Mouse (Mus musculus) kidney, adult 2 months (tissue): ENCODE data around the gene Krt87. TPM values are rescaled to one million over a fixed set of nuclear protein-coding genes. Genes with fewer than 3 reads are reported as not detected.

Source experiments
- DNase-seq: peaks from one replicate; pipeline ENCODE4 v3.0.0; 2021
- H3K27ac ChIP-seq: fragments of 200-500 bp; 2 replicates; pipeline ENCODE4 v1.5.1; 2012; ENCODE audit warnings: low read depth, low read length, control low read depth, inconsistent platforms; ENCODE audit not compliant: insufficient read depth
- H3K27me3 ChIP-seq: fragments of 200-500 bp; replicated peaks from 2 replicates; pipeline ENCODE4 v1.6.1; 2012; ENCODE audit warnings: mild to moderate bottlenecking, moderate library complexity, low read length, inconsistent platforms; ENCODE audit not compliant: control insufficient read depth, insufficient read depth
- H3K36me3 ChIP-seq: fragments of 200-500 bp; 2 replicates; pipeline ENCODE4 v1.6.1; 2012; ENCODE audit warnings: mild to moderate bottlenecking, moderate library complexity, low read length, inconsistent platforms; ENCODE audit not compliant: control insufficient read depth, insufficient read depth
- H3K4me1 ChIP-seq: fragments of 200-500 bp; 2 replicates; pipeline ENCODE4 v1.6.1; 2011; ENCODE audit warnings: low read length; ENCODE audit not compliant: control insufficient read depth, insufficient read depth
- H3K4me3 ChIP-seq: fragments of 200-500 bp; 2 replicates; pipeline ENCODE4 v1.5.1; 2011; ENCODE audit warnings: mild to moderate bottlenecking, low read depth, low read length, control low read depth; ENCODE audit not compliant: insufficient read depth
- CTCF ChIP-seq: fragments of 200-500 bp; conservative IDR thresholded peaks from 2 replicates; pipeline ENCODE4 v1.5.1; 2011; ENCODE audit warnings: low read depth, mild to moderate bottlenecking, control low read depth, low read length, moderate library complexity, mixed read lengths; ENCODE audit not compliant: insufficient read depth, insufficient read length
- POLR2A ChIP-seq: fragments of 200-500 bp; IDR thresholded peaks from one replicate; pipeline ENCODE4 v1.6.1; 2011; ENCODE audit warnings: low read depth, low read length, control low read depth
- WGBS: fragments of 180-500 bp; shearing (Covaris S2); methylation state at CpG from one replicate; pipeline ENCODE4 v1.1.7; 2018; 5-methylcytosine and 5-hydroxymethylcytosine counted together
- polyA plus RNA-seq: library from polyadenylated mRNA; depleted of rRNA; stranded (reverse); fragments of >200 nt; gene quantifications from 2 replicates; pipeline ENCODE4 v1.2.3, GENCODE M21; 2012

Krt87 gene
- polyA plus RNA-seq, 1 experiment, result not detected

GRCm38 (mm10) chr15:101454774-101455173 is 16.2 kb upstream of the Krt87 start:
- no peaks in the 10 kb centered on the region for H3K36me3 ChIP-seq
- H3K27ac ChIP-seq, result no peak overlapping the region
- no peaks in the 10 kb centered on the region for H3K27me3 ChIP-seq
- no peak overlapping the region for H3K4me3 ChIP-seq
- no peaks in the 10 kb centered on the region for H3K4me1 ChIP-seq
- DNase-seq, result no peak
- WGBS, result 84% methylated on average over 8 of the region's 8 CpGs
- no peak for TF ChIP-seq CTCF
- no peak for TF ChIP-seq POLR2A

GRCm38 (mm10) chr15:101453093-101453736 is 14.6 kb upstream of the Krt87 start:
- 11% methylated on average over 13 of the region's 13 CpGs for WGBS
- DNase-seq, result peak; percentile 74
- TF ChIP-seq POLR2A (no peak), CTCF (peak; percentile 66)

GRCm38 (mm10) chr15:101447444-101447843 is 8.8 kb upstream of the Krt87 start, which contains the start of gene Krt88:
TSS of gene Krt88 (plus strand) at chr15:101447744.
- TF ChIP-seq POLR2A, result no peak
- no peak within 1 kb of the TSS for H3K4me3 ChIP-seq
- no peaks in the 10 kb centered on the region for H3K36me3 ChIP-seq
- H3K27me3 ChIP-seq, result no peaks in the 10 kb centered on the region
- H3K27ac ChIP-seq, result no peak within 1 kb of the TSS
- WGBS, result 62% methylated on average over 2 of the region's 2 CpGs
- no peaks in the 10 kb centered on the region for H3K4me1 ChIP-seq
- DNase-seq, result no peak

More at GRCm38 (mm10) chr15:101453093-101453736, 14.6 kb upstream of the Krt87 start:
- Histone ChIP-seq H3K27ac (no peak overlapping the region), H3K4me1 (no peaks in the 10 kb centered on the region), H3K36me3 (no peaks in the 10 kb centered on the region), H3K27me3 (no peaks in the 10 kb centered on the region), H3K4me3 (no peak overlapping the region)

- 67% methylated on average over 11 of the region's 11 CpGs for WGBS
- no peak for DNase-seq
- H3K36me3 ChIP-seq, result no peaks in the 10 kb centered on the region
- no peaks in the 10 kb centered on the region for H3K27me3 ChIP-seq
- H3K4me3 ChIP-seq, result no peak overlapping the region
- no peak overlapping the region for H3K27ac ChIP-seq
- H3K4me1 ChIP-seq, result no peaks in the 10 kb centered on the region
- no peak for TF ChIP-seq CTCF
- TF ChIP-seq POLR2A, result no peak
Measured at GRCm38 (mm10) chr15:101446572-101446971, 8.0 kb upstream of the Krt87 start.

GRCm38 (mm10) chr15:101440837-101441236 is 2.2 kb upstream of the Krt87 start:
- DNase-seq, result no peak
- 76% methylated on average over 4 of the region's 4 CpGs for WGBS
- no peaks in the 10 kb centered on the region for H3K27me3 ChIP-seq
- no peak overlapping the region for H3K4me3 ChIP-seq
- no peak for TF ChIP-seq POLR2A
- no peaks in the 10 kb centered on the region for H3K4me1 ChIP-seq
- H3K27ac ChIP-seq, result no peak overlapping the region
- H3K36me3 ChIP-seq, result no peaks in the 10 kb centered on the region

- Histone ChIP-seq H3K27me3 (no peaks in the 10 kb centered on the region), H3K27ac (no peak overlapping the region), H3K4me1 (no peaks in the 10 kb centered on the region), H3K4me3 (no peak overlapping the region), H3K36me3 (no peaks in the 10 kb centered on the region)
- no peak for DNase-seq
- 84% methylated on average over 7 of the region's 7 CpGs for WGBS
- no peak for TF ChIP-seq CTCF
Measured at GRCm38 (mm10) chr15:101436611-101437010, 2.0 kb downstream of the Krt87 start.

- Histone ChIP-seq H3K4me1 (no peaks in the 10 kb centered on the region), H3K36me3 (no peaks in the 10 kb centered on the region), H3K27ac (no peak overlapping the region), H3K27me3 (no peaks in the 10 kb centered on the region), H3K4me3 (no peak overlapping the region)
- no peak for TF ChIP-seq CTCF
- TF ChIP-seq POLR2A, result no peak
- 29% methylated on average over 5 of the region's 5 CpGs for WGBS
- no peak for DNase-seq
Measured at GRCm38 (mm10) chr15:101424914-101425313, 13.7 kb downstream of the Krt87 start.
